Mouse (Mus musculus) midbrain, postnatal 0 days (tissue): ENCODE results near the gene Alms1. TPM values are rescaled to one million over a fixed set of nuclear protein-coding genes. Genes with fewer than 3 reads are reported as not detected.

Experiments used
- ATAC-seq: fragments of 200-750 bp; cut with Nextera tagmentation; 2 replicates; pipeline ENCODE4 v1.8.0; 2017; ENCODE audit warnings: moderate number of reproducible peaks, mild to moderate bottlenecking, moderate TSS enrichment, moderate library complexity; ENCODE audit not compliant: low FRiP score
- DNase-seq: peaks from one replicate; pipeline ENCODE4 v3.0.0-alpha.2; 2015; ENCODE audit warnings: low spot score
- H3K27ac ChIP-seq: fragments of 300-500 bp; sonication (generic); 2 replicates; pipeline ENCODE4 v1.5.1; 2014; ENCODE audit warnings: low read depth, mild to moderate bottlenecking, low read length, mixed read lengths
- H3K27me3 ChIP-seq: fragments of 300-500 bp; sonication (generic); 2 replicates; pipeline ENCODE4 v1.6.1; 2014; ENCODE audit warnings: low read length, control low read depth, mixed read lengths; ENCODE audit not compliant: insufficient read depth
- H3K36me3 ChIP-seq: fragments of 300-500 bp; sonication (generic); 2 replicates; pipeline ENCODE4 v1.6.1; 2014; ENCODE audit warnings: low read length, control low read depth, mixed read lengths; ENCODE audit not compliant: insufficient read depth
- H3K4me1 ChIP-seq: fragments of 300-500 bp; sonication (generic); 2 replicates; pipeline ENCODE4 v1.6.1; 2014; ENCODE audit warnings: mild to moderate bottlenecking, control low read depth, antibody characterized with exemption, low read length, mixed read lengths; ENCODE audit not compliant: insufficient read depth
- H3K4me2 ChIP-seq: fragments of 300-500 bp; sonication (generic); 2 replicates; pipeline ENCODE4 v1.6.1; 2014; ENCODE audit warnings: low read depth, mild to moderate bottlenecking, low read length, mixed read lengths; ENCODE audit not compliant: poor library complexity, severe bottlenecking
- H3K4me3 ChIP-seq: fragments of 300-500 bp; sonication (generic); 2 replicates; pipeline ENCODE4 v1.5.1; 2014; ENCODE audit warnings: low read depth, mild to moderate bottlenecking, low read length, moderate library complexity
- H3K9ac ChIP-seq: fragments of 300-500 bp; sonication (generic); replicated peaks from 2 replicates; pipeline ENCODE4 v1.6.1; 2014; ENCODE audit warnings: mild to moderate bottlenecking, low read length, moderate library complexity, mixed read lengths; ENCODE audit not compliant: poor library complexity, severe bottlenecking
- H3K9me3 ChIP-seq: fragments of 300-500 bp; sonication (generic); 2 replicates; pipeline ENCODE4 v1.6.1; 2016; ENCODE audit warnings: low read length, control low read depth
- CTCF ChIP-seq: IDR thresholded peaks from 2 replicates; pipeline ENCODE4 v1.5.1; 2016; ENCODE audit warnings: antibody characterized with exemption, mild to moderate bottlenecking
- WGBS: fragments of 180-500 bp; shearing (Covaris S2); extraction: QIAGEN DNeasy Blood & Tissue Kit; methylation state at CpG from one replicate; pipeline ENCODE4 v1.1.7; 2014; 5-methylcytosine and 5-hydroxymethylcytosine counted together
- polyA plus RNA-seq: library from polyadenylated mRNA; unstranded; fragments of >200 nt; fragmentation: Nextera tagmentation; extraction: Ambion mirVana; gene quantifications from 2 replicates; pipeline ENCODE4 v1.2.1, GENCODE M21; 2015
- total RNA-seq: library from RNA; depleted of rRNA; stranded (reverse); fragments of >200 nt; gene quantifications from 2 replicates; pipeline ENCODE4 v1.2.3, GENCODE M21; 2014; rRNA removed

The Alms1 gene
- 15.3 and 19.8 TPM in 2 replicates for total RNA-seq
- 1.9 and 2.5 TPM in 2 replicates for polyA plus RNA-seq

DNA sequence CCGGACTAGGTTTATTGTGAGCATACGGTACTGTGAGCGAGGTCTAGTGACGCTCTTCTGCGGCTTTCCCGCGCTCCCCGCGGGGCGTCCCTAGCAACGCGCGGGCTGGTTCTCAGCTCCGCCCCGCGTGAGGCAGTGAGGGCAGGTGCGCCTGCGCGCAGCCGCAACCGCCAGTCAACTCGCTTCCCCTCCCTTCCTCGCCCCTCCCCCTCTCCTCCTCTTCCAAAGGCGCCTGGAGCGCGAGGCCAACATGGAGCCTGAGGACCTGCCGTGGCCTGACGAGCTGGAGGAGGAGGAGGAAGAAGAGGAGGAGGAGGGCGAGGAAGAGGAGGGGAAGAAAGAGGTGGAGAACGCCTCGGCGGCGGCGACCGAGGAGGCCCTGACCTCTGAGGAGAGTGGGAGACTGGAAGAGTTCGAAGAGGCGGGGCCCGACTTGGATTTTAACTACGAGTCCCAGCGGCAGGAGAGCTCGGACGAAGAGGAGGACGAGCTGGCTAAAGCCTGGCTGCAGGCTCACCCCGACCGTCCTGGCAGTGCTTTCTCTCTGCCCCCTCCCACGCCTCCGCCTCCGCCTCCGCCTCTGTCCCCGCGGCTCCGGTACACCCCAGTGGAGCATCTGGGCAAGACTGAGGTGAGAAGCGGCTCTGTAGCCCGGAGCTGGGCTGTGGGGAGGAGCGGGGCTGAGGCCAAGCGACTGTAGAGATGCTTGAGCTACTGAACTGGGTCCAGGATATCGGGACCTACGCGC, at the start of gene Alms1:
Gene Alms1, plus strand, starts transcription at position 136 of the 748 bp plus-strand sequence.
- Histone ChIP-seq H3K4me2 (peak within 1 kb of the TSS; percentile 62), H3K36me3 (no peaks in the 10 kb centered on the region), H3K9ac (peak within 1 kb of the TSS; percentile 71), H3K27ac (peak within 1 kb of the TSS; percentile 67), H3K4me1 (peaks cover 2% of the 10 kb centered on the region; the same call in 1 of the 2 replicates), H3K4me3 (peak within 1 kb of the TSS; percentile 66), H3K9me3 (no peaks in the 10 kb centered on the region), H3K27me3 (no peaks in the 10 kb centered on the region)
- 1% methylated on average over 48 of the region's 59 CpGs for WGBS
- ATAC-seq (peak; percentile 98), DNase-seq (peak; percentile 97)
- TF ChIP-seq CTCF, result no peak

DNA sequence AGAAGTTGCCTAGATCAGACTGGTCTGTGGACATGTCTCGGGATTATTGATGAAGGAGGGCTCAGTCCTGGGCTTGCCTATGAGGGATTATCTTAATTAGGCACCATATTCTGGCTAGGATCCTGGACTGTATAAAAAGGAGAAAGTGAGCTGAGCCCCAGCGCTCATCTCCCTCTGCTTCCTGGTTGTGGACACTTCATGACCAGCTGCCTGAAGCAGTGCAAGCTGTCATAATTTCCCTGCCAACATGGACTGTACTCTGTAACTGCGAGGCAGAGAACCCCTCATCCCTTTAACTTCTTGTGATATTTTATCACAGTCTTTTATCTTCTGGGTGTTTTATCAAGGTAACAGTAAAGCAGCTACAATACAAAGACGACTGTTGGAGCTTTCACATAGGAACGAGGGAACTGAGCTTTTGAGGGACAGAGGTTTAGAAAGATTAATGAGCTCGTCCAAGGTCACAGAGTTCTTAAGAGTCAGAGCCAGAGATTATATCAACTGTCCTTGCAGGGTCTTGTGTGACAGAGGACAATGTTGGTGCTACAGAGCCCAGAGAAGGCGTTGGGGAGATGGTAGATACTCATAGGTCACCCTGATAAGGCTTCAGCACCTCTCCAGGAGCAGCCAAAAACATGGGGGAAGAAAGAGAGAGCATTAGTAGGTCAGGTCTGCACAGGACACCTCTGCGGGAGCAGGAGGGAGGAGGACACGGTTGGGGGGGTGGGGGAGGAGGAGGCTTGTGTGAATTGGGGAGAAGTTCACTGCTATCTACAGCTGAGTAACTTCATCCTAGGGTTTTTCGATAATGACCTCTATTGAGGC, 43.8 kb upstream of the Alms1 start:
- Histone ChIP-seq H3K4me2 (no peak overlapping the region), H3K4me1 (no peaks in the 10 kb centered on the region), H3K9me3 (no peaks in the 10 kb centered on the region), H3K9ac (no peak overlapping the region), H3K36me3 (no peaks in the 10 kb centered on the region), H3K27me3 (no peaks in the 10 kb centered on the region), H3K4me3 (no peak overlapping the region), H3K27ac (no peak overlapping the region)
- 77% methylated on average over 10 of the region's 10 CpGs for WGBS
- TF ChIP-seq CTCF, result no peak
- ATAC-seq (no peak), DNase-seq (peak; percentile 9)

DNA sequence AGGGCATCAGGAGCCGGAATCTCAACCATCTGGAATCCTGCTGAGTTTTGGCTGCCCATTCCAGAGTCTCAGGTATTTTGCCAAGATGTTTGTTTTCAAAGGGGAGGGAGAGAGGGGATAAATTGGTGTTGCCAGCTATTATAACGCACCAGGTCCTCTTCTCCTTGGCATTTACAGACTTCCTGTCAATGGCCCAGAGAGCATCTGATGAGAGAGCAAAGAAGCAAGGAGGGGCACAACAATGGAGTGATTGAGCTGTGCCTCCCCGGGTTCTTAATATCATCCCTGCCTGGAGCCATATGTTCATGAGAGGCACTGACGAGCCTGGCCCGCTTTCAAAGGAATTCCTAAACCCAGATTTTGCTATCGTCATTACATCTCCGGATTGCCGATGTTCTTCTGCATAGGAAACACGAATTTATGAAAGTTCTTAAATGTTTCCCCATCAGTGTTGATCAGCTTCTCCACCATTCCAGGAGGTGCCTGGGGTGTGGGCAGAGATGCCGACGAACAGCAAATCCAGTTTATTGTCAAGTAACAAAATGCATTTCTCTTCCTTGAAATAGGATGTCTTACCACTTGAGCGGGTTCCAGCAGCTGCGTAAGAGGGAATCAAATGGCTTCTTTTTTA, 43.0 kb upstream of the Alms1 start:
- peak; percentile 66 for DNase-seq
- ATAC-seq, result no peak
- H3K4me3 ChIP-seq, result no peak overlapping the region

DNA sequence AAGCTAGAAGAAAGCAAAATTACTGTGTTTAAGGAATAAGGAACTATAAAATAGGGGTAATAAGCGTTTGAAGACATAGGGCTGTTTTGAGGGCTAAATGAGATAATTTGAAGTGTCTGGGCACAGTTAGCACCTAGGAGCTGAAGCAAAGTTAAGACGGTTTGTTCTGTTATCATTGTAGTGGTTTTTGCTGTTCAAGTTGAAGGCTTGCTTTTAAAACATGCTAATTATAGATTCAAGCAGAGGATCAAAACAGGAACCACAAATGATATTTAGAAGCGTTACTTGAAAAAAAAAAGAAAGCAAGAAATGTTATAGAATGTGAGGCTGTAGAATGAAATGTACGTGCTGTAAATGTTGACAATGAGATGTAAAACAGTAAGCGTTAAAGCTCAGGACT, 39.7 kb upstream of the Alms1 start:
- no peak overlapping the region for H3K27ac ChIP-seq
- no peaks in the 10 kb centered on the region for H3K27me3 ChIP-seq
- H3K4me3 ChIP-seq, result no peak overlapping the region
- no peaks in the 10 kb centered on the region for H3K4me1 ChIP-seq
- 89% methylated on average over 5 of the region's 5 CpGs for WGBS
- H3K9me3 ChIP-seq, result no peaks in the 10 kb centered on the region
- no peak overlapping the region for H3K4me2 ChIP-seq
- no peak for DNase-seq
- no peak overlapping the region for H3K9ac ChIP-seq
- no peaks in the 10 kb centered on the region for H3K36me3 ChIP-seq
- TF ChIP-seq CTCF, result no peak
- no peak for ATAC-seq

More for the DNA sequence above, 43.0 kb upstream of the Alms1 start:
- 62% methylated on average over 13 of the region's 13 CpGs for WGBS
- Histone ChIP-seq H3K27ac (no peak overlapping the region), H3K4me2 (0 out of 2 replicates have a peak overlapping the region, but pooled peaks have one; percentile 7), H3K36me3 (no peaks in the 10 kb centered on the region), H3K27me3 (no peaks in the 10 kb centered on the region), H3K9ac (no peak overlapping the region), H3K9me3 (no peaks in the 10 kb centered on the region), H3K4me1 (no peaks in the 10 kb centered on the region)
- TF ChIP-seq CTCF, result no peak

DNA sequence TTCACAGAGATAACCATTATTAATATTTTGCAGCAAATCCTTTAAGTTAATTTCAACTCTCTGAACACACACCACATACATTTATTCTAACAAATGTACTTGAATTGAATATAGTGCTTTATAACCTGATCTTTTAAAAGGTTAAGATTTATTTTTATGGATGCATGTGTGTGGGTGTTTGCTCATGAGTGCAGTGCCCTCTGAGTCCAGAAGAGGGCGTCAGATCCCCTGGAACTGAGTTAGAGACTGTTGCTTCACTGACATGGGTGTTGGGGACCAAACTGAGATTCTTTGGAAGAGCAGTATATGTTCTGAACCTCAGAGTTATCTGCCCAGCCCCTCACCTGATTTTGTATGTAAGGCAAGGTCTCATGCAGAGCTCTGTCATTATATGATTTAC, 25.0 kb upstream of the Alms1 start:
- 38% methylated on average over 1 of the region's 1 CpGs for WGBS
- Histone ChIP-seq H3K9me3 (no peaks in the 10 kb centered on the region), H3K27me3 (no peaks in the 10 kb centered on the region), H3K4me1 (no peaks in the 10 kb centered on the region), H3K36me3 (no peaks in the 10 kb centered on the region), H3K9ac (no peak overlapping the region), H3K4me3 (no peak overlapping the region), H3K4me2 (no peak overlapping the region), H3K27ac (no peak overlapping the region)
- peak; percentile 40 for TF ChIP-seq CTCF
- no peak for DNase-seq
- ATAC-seq, result no peak
